Mouse (Mus musculus): Measurements from ENCODE around the gene Ano1. TPM values are rescaled to one million over a fixed set of nuclear protein-coding genes. Genes with fewer than 3 reads are reported as not detected.

Ano1 gene
- polyA plus RNA-seq, 1 experiment = 83.6 TPM

DNA sequence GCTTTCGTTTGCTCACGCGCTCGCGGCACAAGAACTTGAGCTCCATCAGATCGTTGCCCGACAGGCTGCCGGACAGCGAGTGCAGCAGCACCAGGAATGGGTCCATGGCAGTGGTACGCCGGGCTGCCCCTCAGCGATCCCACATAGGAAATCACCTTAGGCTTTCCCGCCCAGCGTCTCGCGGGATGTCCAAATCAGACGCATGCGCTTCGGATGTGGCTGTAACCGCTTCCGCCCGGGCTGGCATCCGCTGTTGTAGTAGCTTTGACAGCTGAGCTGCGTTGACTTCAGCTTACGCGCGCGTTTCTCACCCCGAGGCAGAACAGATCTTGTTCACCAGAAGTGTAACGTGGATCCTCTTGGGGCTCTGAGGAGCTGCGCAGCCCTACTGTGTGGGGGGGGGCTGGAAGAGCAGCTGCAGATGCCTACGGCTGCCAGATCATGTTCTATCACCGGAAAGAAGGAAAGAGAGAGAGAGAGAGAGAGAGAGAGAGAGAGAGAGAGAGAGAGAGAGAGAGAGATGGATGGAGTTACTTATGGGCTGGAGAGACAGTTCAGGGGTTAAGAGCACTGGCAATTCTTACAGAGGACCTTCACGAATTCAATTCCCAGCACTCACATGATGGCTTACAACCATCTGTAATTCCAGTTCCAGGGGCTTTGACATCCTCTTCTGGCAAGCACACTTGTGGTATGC lies 169.3 kb downstream of the Ano1 start, which contains the start of gene Fadd:
Gene Fadd, minus strand, starts transcription at position 180 of the 697 bp plus-strand sequence.
- DNase-seq (ENCODE audit: low spot score) = peak; percentile 88

DNA sequence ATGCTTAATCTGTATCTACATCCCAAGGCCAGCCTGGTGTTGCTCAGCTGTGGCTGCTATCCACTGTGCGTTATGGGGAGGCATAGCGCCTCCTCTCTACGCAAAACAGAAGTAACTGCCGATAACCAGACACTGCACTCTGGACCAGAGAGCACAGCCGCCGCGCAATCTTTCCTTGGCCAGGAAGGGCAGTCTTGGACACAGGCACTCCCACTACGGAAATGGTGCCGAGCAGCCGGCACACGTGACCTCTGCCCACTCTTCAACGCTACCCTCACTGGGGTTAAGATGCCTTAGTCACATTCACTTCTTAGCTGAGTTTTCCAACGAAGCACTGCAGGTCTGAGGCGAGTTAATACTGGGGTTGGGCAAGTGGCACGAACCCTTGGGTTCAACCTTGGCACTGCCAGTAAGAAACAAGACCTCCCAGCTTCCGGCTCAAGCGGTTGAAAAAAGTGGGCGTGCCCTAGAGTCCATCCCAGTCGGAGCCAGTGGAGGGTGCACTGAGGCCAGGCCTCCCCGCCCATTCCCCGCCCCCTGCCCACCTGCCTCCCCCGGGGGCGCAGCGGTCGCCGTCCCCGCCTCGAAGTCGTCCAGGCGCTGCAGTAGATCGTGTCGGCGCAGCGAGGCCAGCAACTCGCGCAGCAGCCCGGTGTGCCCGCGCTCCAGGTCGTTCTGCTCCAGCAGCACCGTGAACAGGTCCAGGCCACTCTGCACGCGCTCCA lies 170.1 kb downstream of the Ano1 start:
- DNase-seq (ENCODE audit: low spot score) = peak; percentile 74

DNA sequence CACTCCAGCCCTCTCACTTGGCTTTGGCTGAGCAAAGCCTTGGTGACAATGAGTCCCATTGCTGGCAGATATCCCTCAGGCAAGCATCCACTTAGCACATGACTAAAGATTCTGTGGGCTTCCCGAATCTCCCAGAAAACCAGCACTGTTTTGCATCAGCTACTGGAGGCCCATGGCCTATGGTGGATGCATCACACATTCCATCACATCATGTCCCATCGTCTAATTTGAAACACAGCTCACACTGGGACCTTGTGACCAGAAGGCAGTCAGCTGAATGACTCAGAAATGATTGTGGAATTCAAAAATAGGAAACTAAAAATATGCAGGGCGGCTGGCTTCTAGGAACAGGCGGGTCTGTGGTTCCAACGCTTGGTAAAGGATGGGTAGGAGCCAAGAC lies 173.9 kb downstream of the Ano1 start:
- DNase-seq (ENCODE audit: low spot score) = no peak

DNA sequence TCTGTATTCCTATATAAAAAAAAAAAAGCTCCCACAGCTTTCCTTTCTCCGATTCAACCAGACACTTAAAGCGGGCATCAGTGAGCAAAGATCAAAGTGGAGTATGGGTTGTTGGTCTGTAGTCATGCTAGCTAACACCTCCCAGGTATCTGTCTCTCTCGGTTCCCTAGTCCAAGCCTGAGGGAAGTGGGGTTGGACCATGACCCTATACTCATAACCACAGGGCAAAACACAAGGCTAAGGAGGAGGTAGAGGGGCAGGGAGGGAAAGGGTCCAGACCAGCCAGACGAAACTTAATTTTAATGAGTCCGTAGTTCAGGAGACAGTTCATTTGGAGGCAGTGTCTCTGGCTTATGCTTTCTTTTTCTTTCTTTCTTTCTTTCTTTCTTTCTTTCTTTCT lies 179.5 kb downstream of the Ano1 start:
- DNase-seq (ENCODE audit: low spot score) = no peak

DNA sequence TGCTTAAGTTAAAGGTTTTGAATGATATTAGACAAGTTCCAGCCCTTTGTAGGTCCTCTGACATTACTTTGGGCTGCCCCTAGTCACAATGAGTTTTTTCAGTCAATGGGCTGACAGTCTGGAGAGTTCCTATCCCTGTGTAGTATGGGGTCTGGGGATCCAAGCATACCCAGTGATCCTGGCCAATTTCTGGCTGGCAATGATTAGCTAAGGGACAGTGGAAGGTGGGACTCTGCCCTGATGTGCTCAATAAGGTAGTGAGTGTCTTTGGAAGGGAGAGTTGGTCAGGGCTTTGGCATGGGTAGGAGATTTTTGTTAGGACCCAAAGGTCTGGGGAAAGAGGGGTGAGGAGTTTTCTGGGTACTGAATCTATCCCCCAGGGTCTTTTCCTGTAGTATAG lies 180.2 kb downstream of the Ano1 start:
- no peak for DNase-seq (ENCODE audit: low spot score)

DNA sequence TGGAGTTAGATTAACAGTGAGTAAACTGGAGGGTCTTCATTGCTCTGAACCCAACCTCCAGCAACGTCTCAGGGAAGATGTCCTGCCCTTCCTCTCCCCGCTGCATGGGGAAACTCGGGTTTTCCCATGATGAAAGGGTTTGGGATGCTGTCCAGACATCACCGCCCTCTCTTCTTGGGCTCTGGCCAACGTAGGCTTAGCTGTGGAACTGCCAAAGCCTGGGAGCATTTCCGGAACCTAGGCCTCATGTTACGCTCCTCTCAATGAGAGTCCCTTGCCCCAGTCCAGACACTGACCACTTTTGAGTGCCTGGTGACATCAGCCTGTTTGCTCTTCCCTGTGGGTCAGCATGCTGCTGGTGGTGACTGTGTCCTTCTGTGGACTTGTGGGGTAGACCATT lies 182.3 kb downstream of the Ano1 start:
- DNase-seq (ENCODE audit: low spot score) = no peak

DNA sequence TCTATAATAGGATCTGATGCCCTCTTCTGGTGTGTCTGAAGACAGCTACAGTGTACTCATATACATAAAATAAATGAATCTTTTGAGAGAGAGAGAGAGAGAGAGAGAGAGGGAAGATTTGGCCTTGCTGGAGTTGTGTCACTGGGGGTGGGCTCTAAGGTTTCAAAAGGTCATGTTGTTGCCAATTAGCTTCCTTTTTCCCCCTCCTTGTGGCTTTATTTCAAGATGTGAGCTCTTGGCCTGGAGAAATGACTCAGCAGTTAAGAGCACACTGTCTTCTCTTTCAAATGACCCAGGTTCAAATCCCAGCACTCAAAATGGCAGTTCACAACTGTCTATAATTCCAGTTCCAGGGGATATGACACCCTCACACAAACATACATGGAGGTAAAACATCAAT lies 183.7 kb downstream of the Ano1 start:
- DNase-seq (ENCODE audit: low spot score) = no peak

DNA sequence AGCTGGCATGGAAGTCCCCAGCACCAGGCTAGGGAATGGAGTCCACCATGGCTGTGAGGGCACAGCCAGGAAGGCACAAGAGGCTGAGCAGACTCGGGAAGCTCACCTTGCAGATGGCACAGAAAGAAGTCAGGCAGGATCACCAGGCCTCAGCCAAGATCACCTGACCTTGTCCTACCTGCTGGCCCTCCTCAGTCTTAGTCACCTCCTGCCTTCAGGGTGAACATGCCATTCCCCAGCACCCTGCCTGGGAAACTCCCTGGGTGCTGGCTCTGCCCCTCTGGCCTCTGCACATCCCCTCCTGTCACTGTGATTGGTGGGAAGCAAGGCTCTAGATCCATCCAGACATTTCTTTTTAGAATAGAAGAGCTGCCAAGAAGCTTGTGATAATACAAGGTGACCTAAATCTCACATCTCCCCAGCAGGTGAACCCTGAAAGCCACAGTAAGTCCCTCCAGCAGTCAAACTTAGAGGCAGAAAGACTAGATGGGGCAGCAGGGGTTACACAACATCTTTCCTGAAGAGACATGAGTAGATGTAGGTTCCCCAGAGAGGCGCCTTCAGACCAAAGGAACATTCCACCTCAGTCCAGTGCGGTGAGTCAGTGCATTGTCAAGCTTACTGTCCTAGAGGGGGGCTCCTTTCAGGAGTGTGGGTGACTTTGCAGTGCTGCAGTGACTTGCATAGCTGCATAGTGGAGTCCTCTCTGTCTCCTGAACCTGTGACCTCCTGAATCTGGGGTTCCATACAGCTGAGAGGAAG lies 184.7 kb downstream of the Ano1 start:
- no peak for DNase-seq (ENCODE audit: low spot score)

DNA sequence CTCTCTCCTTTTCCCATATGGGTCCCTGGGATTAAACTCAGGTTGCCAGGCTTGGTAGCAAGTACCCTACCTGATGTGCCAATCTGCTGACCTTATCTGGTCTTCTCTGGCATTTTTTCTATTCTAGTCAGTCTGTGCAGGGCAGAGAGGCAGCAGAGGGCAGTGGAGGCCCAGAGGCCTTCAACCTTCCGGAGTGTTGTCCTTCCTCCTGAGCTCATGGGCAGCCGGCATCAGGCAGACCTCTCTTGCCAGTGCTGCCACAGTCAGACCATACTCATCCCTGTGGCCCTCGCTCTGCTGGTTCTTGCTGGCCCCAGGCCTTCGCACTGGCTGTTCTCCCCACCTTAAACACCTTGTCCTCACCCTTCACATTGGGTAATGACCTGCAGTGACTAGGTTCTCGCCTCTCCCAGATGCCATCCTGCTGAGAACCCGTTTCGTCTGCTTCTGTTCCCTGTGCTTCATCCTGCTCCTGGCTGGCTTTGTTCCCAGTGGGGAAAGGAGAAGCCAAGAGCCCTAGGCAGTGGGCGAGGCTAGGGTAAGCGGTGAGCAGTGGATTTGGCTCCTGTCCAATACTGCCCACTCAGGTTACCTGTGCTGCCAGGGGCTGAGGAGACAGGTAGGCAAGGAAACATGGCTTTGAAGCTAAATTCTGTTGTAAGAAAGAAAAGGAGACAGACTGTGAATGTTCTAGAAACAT lies 188.2 kb downstream of the Ano1 start:
- DNase-seq (ENCODE audit: low spot score) = no peak

DNA sequence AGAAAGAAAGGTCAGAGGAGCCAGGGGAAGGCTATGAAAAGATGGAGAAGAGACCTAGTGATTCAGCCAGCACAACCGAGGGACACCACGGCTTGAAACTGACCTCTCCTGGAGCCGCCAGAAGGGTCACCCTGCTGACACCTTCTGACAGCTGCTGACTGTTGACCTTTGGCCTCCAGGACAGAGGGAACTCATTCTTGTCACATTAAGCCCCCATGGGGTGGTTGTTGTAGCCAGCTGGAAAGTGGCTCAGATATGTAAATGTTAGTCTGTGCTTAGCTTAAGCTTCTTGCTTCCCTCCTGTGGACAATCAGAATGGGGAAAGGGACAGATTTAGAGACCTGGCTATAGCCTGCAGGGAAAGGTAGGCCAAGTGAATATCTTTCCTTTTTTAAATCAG lies 189.8 kb downstream of the Ano1 start:
- DNase-seq (ENCODE audit: low spot score) = no peak

DNA sequence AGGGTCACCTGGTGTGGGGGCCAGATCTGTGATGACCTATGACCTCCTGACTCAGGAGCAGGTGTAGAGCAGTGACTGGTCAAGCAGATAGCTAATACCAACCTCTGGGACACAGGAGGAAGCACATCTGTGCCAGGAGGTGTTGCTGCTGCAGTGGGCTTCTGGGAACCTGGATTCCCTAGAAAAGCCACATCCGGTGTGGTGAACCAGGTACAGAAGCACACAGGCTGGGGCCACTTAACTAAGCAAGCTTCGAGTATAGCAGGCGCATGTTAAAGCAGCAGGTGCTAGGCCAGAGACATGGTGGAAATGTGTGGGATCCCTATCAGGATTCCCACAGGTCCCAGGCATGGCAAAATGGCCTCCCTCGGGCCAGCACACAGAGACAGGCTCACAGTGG lies 191.2 kb downstream of the Ano1 start:
- DNase-seq (ENCODE audit: low spot score) = no peak

DNA sequence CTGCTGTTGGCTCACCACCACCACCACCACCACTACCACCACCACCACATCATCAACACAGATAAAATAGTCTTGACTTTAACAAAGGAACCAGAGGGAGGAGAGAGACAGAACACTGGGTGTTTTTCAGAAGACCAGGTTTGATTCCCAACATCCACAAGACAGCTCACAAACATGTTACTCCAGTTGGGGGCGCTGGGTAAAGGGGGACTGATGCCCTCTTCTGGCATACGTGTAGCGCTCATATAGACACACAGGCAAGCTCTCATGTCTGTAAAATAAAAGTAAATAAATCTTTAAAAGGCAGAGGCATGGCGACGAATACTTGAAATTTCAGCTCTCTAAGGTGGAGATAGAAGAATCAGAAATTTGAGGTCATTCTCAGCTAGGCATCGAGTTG lies 193.2 kb downstream of the Ano1 start:
- DNase-seq (ENCODE audit: low spot score) = no peak

DNA sequence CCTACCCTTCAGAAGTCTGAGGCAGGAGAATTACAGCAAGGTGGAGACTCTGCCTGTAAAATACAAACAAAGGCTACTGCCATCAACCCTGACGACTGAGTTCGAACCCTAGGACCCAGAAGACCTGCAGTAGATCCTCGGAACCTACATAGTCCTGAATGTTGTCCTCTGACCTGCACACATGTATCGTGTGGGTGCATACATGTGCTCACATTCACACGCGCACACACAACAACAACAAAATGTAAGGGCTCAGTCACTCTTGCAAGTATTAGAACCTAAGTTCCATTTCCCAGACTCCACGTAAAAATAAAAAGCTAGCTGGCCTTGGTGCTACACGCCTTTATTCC lies 197.7 kb downstream of the Ano1 start:
- no peak for DNase-seq (ENCODE audit: low spot score)

DNA sequence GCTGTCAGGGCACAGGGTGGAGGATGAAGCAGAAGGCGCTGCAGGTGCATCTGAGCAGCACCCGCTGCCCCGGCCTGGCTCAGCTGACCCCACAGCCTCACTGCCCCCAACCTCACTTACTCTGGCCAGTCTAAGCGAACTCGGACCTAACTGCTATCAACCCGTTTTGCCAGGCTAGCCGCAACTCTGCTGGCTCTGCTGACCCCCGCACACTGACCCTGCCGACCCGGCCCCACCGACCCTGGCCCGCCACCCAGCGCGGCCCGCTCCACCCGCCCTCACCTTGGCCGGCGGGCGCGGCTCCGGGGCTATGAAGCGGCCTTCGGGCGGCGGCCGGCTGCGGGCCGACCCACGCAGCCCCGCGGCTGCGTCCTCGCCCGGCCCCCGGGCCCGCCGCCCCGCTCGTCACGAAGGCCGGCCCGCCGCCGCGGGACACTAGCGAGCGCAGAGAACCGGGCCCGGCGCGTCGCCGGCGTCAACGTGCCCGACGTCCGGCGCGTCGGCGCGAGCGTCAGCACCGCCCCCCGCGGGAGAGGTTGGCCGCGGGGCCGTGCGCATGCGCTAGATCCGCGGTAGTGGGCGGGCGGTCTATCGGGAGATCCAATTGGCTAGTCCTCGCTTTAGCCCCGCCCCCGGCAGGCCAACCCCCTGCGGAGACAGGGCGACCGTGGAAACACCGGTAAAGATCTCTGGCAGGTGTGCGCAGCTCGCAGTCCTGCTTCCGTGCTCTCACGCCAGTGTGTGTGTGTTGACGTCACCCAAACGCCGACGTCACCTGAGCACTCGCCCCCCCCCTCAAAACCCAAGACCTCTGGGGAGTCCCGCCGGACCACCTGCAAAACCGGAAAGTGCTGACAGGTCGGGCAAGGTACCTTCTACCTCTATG lies 198.3 kb downstream of the Ano1 start, which contains the start of gene Ppfia1:
Gene Ppfia1, minus strand, starts transcription at position 493 of the 886 bp plus-strand sequence.
- DNase-seq (ENCODE audit: low spot score) = peak; percentile 96

DNA sequence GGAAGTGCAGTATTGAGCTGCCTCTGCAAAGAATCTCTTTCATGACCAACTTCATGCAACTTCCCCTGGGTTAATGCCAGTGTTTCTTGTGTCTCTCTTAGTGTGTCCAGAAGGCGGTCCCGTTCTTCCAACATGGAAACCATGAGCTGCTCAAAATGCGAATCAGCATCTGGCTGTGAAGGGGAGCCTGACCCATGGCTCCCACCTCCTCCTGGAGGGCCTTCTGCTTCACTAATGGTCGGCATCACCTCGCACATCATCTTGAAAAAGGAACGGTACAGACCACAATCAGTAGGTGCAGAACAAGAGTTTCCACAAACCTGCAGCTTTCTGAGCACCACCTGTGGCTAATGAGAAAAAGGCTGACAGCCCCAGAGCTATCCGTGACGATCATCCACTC lies 199.5 kb downstream of the Ano1 start:
- no peak for DNase-seq (ENCODE audit: low spot score)

DNA sequence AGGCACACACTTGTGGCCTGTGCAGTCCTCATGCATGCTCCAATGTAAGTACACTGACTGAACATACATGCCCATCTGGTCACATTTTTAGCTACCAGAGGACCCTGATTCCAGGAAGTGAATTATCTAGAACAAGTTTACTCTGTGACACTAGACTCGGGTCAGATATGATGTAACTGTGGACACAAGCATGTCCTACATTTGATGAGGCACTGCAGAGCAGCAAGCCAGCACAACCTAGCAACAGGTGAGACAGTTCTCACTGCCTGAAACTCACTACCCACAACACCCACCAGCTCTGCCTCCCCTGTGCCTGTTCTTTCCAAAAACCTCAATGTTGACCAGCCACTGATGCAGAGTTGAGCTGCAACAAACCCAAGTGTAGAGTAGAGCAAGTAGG lies 201.0 kb downstream of the Ano1 start:
- DNase-seq (ENCODE audit: low spot score) = no peak

DNA sequence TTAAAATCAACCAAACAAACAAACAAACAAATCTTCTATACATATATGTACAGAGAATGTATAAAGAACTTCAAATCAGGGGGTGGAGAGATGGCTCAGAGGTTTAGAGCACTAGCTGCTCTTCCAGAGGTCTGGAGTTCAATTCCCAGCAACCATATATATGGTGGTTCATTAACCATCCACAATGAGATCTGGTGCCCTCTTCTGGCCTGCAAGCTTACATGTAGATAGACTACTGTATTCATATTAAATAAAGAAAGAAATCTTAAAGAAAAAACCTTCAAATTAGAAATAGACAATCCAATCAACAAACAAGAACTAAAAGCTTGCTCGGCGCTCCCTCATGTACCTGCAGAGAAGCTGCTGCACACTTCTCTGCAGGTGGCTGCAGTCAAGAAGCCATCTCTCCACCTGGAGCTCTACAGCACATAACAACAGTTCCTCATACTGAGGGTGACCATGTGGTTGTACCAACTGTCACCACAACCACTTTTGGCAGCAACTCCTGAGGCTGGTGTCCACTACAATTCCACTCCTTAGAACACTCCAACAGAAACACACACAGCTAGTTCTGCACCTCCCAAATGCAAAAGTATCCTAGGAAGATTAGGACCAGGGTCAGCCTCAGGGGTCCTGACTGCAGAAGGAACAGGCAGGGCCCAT lies 201.7 kb downstream of the Ano1 start:
- DNase-seq (ENCODE audit: low spot score) = no peak

DNA sequence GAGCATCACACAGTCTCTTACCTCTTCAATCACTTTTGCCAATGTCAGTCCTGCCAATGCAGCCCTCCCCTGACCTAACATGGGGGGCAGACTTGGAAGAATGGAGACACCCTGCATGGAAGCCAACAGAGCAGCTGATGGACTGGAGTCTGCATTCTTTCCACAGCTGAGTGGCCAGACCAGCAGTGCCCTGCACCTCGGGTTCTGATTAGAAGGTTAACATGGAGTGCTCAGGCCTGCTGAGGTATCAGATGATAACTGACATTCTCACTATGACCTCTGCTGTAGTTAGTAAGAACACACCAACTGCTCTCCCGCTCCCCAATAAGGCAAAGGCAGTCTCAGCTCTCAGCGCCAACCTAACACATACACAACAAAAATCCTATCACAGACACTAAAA lies 206.5 kb downstream of the Ano1 start:
- DNase-seq (ENCODE audit: low spot score) = no peak

DNA sequence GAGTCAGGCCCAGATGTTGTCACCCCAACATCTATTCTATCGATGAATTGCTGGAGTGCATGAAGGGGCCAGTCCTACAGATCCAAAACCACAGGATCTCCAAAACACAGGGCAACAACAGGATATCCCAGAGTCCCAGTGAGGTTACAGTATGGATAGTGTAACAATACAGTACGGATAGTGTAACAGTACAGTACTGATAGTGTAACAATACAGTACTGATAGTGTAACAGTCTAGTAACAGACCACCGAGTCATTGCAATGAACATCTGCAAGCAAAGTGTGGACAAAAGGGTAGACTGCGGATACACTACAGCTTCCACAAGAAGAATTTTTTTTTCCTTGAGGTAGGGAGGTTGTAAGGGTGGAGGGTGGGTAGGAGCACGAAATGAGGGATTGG lies 210.4 kb downstream of the Ano1 start:
- no peak for DNase-seq (ENCODE audit: low spot score)

DNA sequence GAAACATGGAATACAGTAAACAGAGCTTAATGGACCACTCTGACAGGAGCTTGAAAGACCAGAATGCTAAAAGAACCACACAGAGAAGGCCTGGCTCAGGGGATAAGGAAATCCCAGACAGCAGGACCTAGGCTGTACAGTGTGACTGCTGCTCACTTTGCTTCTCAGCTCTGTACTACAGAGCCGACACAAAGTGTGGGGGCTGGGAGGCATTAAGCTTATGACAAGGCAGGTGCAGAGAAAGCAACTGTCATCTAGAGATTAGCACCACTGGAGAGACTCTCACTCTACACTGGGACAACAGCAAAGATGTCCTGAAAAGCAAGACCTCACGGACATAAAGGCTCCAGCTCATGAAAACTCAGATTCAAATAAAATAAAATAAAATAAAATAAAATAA lies 212.6 kb downstream of the Ano1 start:
- DNase-seq (ENCODE audit: low spot score) = no peak

All from urinary bladder, adult 2 months (tissue).